Mouse (Mus musculus): ENCODE measurements around the gene Npy1r.

The Npy1r gene

GRCm38 (mm10) chr8:66696970-66697843 lies at the start of gene Npy1r:
Gene Npy1r (plus strand): TSS chr8:66697192.
- peak; percentile 57 for DNase-seq

GRCm38 (mm10) chr8:66681261-66681660 lies 15.7 kb upstream of the Npy1r start:
- DNase-seq: no peak

- no peak for DNase-seq
Observed at GRCm38 (mm10) chr8:66687511-66688329, 9.3 kb upstream of the Npy1r start, which contains the start of gene Npy5r. Gene Npy5r (minus strand): TSS chr8:66688128.

- no peak for DNase-seq
Observed at GRCm38 (mm10) chr8:66688395-66688794, 8.6 kb upstream of the Npy1r start.

DNA sequence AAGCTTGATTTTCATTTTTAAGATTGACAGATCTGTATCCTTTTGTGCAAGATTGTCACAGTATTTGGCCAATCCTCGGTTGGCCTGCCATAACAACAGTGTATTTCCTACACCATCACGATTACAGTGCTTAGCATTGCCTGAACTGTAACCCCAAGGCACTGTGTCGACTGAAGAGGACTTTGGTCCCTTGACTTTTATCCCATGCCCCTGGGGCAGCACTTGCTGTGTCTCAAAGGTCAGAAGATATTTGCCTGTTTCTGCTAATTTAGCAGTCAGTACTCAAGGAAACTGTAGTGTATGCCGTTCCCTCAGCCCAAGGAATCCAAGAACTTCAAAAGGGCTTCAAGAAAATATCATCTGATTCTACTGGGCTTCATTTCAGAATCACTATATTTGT lies 8.2 kb upstream of the Npy1r start:
- DNase-seq: no peak

- no peak for DNase-seq
Observed at GRCm38 (mm10) chr8:66690402-66690801, 6.6 kb upstream of the Npy1r start.

GRCm38 (mm10) chr8:66698011-66698410 lies 1.0 kb downstream of the Npy1r start:
- DNase-seq: no peak

DNA sequence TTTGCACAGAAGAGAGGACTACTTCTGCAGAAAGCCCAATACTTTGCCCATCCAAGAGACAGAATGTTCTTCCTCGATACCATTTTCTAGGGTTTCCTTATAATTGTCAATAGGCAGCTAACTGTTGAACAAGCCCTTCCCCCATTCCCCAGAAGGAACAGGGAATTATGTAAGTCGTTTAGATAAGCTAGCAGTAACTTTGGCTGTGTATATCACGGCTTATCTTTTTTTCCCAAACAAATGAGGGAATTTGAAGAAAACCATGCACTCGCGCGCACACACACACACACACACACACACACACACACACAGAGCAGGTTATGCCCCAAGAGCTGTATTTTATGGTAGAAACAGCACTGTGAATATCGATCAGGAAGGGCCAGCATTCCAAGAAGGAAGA lies 1.8 kb downstream of the Npy1r start:
- DNase-seq: no peak

- no peak for DNase-seq
Observed at GRCm38 (mm10) chr8:66714324-66714975, 17.5 kb downstream of the Npy1r start.

DNA sequence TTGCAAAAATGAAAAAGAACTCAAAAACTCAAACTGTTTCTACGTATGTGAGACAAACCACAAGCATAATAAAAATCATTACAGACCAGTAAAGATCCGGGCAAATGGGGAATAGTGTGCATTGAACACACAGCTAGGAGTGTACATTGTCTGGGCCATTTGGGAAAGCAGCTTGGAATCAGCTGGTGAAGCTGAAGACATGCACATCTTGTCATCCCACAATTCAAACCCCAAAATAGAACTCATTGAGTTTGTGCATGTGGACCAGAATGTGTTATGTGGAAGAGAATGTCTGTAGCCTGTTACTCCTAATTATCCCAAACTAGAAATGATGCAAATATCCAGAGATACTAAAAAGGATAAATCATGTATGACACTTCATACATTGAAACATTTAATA lies 25.8 kb downstream of the Npy1r start:
- DNase-seq: no peak

- DNase-seq: no peak
Observed at GRCm38 (mm10) chr8:66729446-66729845, 32.5 kb downstream of the Npy1r start.

DNA sequence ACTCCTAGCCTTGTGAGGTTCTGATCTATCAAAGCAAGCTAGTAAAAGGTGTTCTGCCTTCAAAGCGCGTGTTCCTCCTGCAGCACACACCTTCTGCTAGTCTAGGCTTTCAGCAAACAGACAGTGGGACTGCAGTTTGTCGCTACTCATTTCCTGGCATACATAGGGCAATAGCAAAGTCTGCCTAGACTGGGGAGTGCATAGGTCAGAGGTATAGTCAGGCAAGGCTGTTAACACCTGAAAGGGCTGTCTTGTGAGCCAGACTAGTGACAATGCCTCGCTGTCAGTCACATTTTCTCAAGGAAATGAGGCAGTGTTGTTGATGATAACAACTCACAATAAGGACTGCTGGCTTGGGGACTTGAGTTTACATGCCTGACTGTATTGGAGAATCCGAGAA lies 35.0 kb downstream of the Npy1r start:
- no peak for DNase-seq

DNA sequence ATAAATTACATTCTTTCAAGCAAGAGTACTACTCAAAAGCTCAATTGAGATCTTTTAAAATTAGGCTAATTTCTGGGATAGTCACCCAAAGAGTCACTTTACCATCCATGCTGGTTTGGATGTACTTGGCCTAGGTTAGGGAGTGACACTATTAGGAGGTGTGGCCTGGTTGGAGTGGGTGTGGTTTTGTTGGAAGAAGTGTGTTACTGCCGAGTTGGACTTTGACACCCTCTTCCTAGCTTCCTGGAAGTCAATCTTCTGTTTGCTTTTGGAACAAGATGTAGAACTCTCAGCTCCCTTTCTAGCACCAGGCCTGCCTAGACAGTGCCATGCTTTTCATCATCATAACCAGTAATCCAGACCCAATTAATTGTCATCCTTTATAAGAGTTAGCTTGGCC lies 45.4 kb downstream of the Npy1r start:
- no peak for DNase-seq

- DNase-seq: no peak
Observed at GRCm38 (mm10) chr8:66745612-66746011, 48.6 kb downstream of the Npy1r start.

DNA sequence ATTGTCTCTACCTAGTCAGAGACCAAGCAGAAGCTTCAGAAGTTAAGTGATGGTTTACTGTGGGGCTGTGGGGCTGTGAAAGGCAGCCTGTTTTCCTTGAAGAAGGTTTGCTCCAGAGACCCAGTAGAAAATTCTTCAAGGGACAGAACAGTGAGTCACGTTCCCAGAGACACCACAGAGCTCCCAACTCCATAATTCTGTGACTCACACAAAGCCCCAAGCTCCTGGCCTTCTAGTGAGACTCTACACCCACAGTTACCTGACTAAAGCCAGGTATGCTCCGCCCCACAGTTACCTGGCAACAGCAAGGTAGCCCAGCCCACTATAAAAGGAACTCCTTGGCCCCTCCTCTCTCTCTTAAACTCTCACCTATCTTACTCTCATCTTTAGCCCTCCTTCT lies 54.6 kb downstream of the Npy1r start:
- DNase-seq: no peak

DNA sequence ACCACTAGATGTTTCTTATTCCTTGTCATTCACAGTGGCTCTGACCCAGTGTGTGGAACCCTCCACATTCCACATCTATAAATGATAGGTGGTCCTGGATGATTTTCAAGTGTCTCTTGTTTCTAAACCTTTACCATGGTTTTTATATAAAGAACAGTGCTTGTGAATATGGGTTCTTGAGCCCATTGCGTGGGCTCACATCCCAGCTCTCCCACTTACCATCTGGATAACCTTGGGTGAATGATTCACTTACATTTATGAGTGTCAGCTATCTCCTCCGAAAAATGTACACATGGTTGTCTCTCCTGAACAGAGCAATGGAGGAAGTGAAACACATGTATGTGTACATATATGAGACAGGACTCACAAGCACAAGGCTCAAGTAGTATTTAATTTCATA lies 59.2 kb downstream of the Npy1r start:
- no peak for DNase-seq
